Mouse (Mus musculus) kidney, embryonic 14.5 days (tissue): ENCODE measurements at regions not wholly inside any gene's neighbourhood (a gene's known extent, or its start where the extent isn't known, plus 50 kb on each side); places are given as distances from the start of the nearest gene placed in this dataset.

Experiments used
- ATAC-seq: fragments of 200-750 bp; cut with Nextera tagmentation; 2 replicates; pipeline ENCODE4 v1.8.0; 2017; ENCODE audit warnings: moderate number of reproducible peaks, mild to moderate bottlenecking, moderate TSS enrichment, moderate library complexity; ENCODE audit not compliant: low FRiP score, low TSS enrichment
- H3K27ac ChIP-seq: fragments of 300-500 bp; sonication (generic); 2 replicates; pipeline ENCODE4 v1.5.1; 2014; ENCODE audit warnings: low read depth, mild to moderate bottlenecking, low read length, moderate library complexity, mixed read lengths
- H3K27me3 ChIP-seq: fragments of 300-500 bp; sonication (generic); 2 replicates; pipeline ENCODE4 v1.6.1; 2014; ENCODE audit warnings: mild to moderate bottlenecking, low read length; ENCODE audit not compliant: control insufficient read depth, insufficient read depth
- H3K36me3 ChIP-seq: fragments of 300-500 bp; sonication (generic); 2 replicates; pipeline ENCODE4 v1.6.1; 2014; ENCODE audit warnings: low read length, mixed read lengths; ENCODE audit not compliant: control insufficient read depth, insufficient read depth
- H3K4me1 ChIP-seq: fragments of 300-500 bp; sonication (generic); 2 replicates; pipeline ENCODE4 v1.6.1; 2014; ENCODE audit warnings: low read length, mixed read lengths; ENCODE audit not compliant: control insufficient read depth, insufficient read depth
- H3K4me2 ChIP-seq: fragments of 300-500 bp; sonication (generic); replicated peaks from 2 replicates; pipeline ENCODE4 v1.6.1; 2014; ENCODE audit warnings: low read depth, mild to moderate bottlenecking, low read length
- H3K4me3 ChIP-seq: fragments of 300-500 bp; sonication (generic); 2 replicates; pipeline ENCODE4 v1.5.1; 2014; ENCODE audit warnings: mild to moderate bottlenecking, low read length
- H3K9ac ChIP-seq: fragments of 300-500 bp; sonication (generic); 2 replicates; pipeline ENCODE4 v1.6.1; 2014; ENCODE audit warnings: low read depth, mild to moderate bottlenecking, low read length, moderate library complexity
- H3K9me3 ChIP-seq: fragments of 300-500 bp; sonication (generic); 2 replicates; pipeline ENCODE4 v1.6.1; 2016; ENCODE audit warnings: low read length; ENCODE audit not compliant: control insufficient read depth
- WGBS: fragments of 180-500 bp; shearing (Covaris S2); extraction: QIAGEN DNeasy Blood & Tissue Kit; methylation state at CpG from one replicate; pipeline ENCODE4 v1.1.7; 2014; 5-methylcytosine and 5-hydroxymethylcytosine counted together

DNA sequence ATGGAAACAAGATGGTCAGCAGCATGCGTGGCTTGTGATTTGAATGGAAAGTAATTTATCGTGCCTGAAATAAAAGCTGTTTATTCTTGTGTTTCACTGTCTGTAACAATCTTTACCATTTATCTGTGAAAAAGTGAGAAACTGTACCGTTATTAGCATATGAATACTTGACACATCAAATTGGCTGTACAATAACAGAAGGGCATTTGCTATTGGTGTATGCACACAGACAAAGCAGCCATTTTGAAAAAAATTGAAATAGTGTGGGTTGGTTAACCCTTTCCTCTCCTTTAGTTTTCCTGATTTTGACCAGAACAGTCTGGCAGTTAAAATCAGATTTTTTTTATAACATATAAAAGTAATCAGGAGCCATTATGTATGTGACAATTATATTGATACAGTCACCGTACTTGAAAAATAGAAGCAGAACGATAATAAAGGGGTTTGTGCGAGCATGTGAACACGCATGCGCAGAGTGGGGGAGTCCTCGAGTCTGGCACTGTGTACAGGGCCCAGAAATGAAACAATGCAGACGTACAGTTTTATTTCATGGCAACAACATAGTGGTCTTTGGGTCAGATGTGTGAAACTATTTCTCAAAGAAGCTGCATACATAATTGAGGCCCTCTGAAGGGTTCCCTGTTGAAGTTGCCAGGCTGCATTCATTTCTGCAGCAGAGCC lies 237.3 kb upstream of the Tmem161b start:
- Histone ChIP-seq H3K27me3 (no peaks in the 10 kb centered on the region), H3K4me1 (no peaks in the 10 kb centered on the region), H3K9ac (no peak overlapping the region), H3K9me3 (no peaks in the 10 kb centered on the region), H3K36me3 (no peaks in the 10 kb centered on the region), H3K27ac (no peak overlapping the region), H3K4me2 (no peak overlapping the region), H3K4me3 (no peak overlapping the region)
- no peak for ATAC-seq
- 84% methylated on average over 10 of the region's 10 CpGs for WGBS

DNA sequence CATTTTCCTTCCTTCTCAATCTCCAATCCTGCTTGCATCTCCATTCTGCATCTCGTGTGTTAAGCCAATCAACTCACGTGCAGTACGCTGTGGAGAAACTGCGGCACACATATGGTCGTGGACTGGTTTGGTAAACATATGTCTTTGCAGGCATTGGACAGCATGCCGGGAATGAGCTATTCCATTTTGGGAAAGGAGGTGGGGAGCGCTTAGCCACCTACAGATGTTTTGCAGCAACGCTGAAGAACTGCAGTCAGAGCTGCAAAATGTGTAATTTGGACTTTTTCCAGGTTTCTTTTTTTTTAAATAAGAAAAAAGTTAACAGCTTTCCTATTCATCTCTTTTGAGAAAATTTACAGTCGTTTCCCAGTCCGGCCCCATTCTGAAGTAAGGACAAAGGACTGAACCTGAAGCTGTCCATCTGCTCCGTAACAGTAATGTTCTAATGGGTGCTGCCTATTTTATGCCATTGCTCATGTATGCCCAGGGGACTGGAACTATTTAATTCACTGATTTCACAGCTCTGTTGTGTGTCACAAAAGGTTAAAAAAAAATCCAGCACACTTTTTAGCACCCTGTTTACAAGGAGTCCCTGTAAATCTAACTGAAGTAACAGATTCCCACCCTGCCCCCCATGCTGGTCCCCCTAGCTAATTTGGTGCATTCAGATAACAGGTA lies 234.2 kb upstream of the Tmem161b start:
- no peak overlapping the region for H3K4me3 ChIP-seq
- H3K4me1 ChIP-seq, result no peaks in the 10 kb centered on the region
- peak overlapping the region; percentile 22; the same call in 1 of the 2 replicates for H3K4me2 ChIP-seq
- 51% methylated on average over 11 of the region's 11 CpGs for WGBS
- no peaks in the 10 kb centered on the region for H3K36me3 ChIP-seq
- H3K27me3 ChIP-seq, result no peaks in the 10 kb centered on the region
- no peaks in the 10 kb centered on the region for H3K9me3 ChIP-seq
- H3K9ac ChIP-seq, result no peak overlapping the region
- no peak overlapping the region for H3K27ac ChIP-seq
- ATAC-seq, result peak; percentile 81

DNA sequence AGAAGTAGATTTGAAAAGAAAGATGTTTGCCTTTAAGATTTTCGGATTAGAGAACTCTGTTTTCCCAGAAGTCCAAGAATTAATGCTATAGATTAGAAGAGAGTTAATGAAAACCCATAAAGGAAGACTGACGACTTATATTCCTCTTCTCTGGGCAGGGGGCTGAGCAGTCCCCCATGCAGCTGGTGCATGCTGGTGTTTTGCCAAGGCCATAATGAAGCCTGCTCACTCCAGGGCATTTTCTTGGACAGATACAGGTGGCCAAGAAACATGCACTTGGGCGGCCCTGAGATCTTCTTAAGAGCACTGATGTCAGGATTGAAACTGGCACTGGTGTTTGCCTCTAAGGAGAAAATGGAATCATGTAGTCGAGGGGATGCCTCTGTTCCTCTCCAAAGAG lies 233.6 kb upstream of the Tmem161b start:
- Histone ChIP-seq H3K4me1 (no peaks in the 10 kb centered on the region), H3K36me3 (no peaks in the 10 kb centered on the region), H3K9me3 (no peaks in the 10 kb centered on the region), H3K4me2 (no peak overlapping the region), H3K9ac (no peak overlapping the region), H3K4me3 (no peak overlapping the region), H3K27me3 (no peaks in the 10 kb centered on the region), H3K27ac (no peak overlapping the region)
- ATAC-seq, result no peak
- 72% methylated on average over 4 of the region's 4 CpGs for WGBS

DNA sequence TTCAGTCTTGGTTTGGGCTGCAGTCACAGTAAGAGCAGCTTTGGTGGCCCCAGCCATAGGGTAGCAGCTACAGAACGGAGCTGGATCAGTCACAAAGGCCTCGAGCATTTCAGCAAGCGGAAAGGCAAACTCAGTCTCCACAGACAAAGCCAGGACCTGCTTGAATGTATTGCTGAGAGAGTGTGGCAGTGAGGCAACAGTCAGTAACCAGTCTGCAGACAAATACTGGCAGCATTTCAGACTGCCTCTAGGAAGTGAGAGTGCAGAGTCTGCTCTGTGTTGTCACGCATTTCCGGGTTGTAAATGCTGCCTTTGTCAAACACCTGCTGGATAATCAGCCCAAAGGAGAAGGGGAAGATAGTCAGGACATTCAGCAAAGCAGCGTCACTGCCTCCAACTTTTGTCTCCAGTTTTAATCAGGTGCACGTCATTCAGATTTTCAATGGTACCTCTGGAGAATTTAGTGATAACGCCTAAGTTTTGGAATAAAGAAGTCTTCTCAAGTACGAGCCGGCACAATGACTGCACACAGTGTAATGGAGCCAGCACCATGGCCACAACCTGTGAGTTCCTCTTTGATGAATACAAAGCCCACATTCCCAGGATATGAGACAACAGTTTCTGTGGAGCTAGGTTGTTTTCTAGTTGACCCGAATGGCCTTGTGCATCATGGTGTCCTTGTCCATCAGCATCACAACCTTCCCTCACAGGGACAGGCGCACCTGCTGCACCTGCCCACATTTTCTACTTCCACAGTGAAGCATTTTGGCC lies 224.3 kb upstream of the Tmem161b start:
- H3K27me3 ChIP-seq, result no peaks in the 10 kb centered on the region
- no peak overlapping the region for H3K9ac ChIP-seq
- H3K4me1 ChIP-seq, result no peaks in the 10 kb centered on the region
- no peaks in the 10 kb centered on the region for H3K36me3 ChIP-seq
- no peak overlapping the region for H3K4me3 ChIP-seq
- no peaks in the 10 kb centered on the region for H3K9me3 ChIP-seq
- H3K4me2 ChIP-seq, result no peak overlapping the region
- 58% methylated on average over 12 of the region's 12 CpGs for WGBS
- ATAC-seq, result no peak
- no peak overlapping the region for H3K27ac ChIP-seq

- Histone ChIP-seq H3K4me1 (no peaks in the 10 kb centered on the region), H3K9me3 (no peaks in the 10 kb centered on the region), H3K36me3 (no peaks in the 10 kb centered on the region), H3K27me3 (no peaks in the 10 kb centered on the region), H3K9ac (no peak overlapping the region), H3K4me2 (no peak overlapping the region), H3K27ac (no peak overlapping the region), H3K4me3 (no peak overlapping the region)
- WGBS, result 79% methylated on average over 7 of the region's 7 CpGs
- ATAC-seq, result no peak
Observed at GRCm38 (mm10) chr13:84021771-84022170, 200.3 kb upstream of the Tmem161b start.

DNA sequence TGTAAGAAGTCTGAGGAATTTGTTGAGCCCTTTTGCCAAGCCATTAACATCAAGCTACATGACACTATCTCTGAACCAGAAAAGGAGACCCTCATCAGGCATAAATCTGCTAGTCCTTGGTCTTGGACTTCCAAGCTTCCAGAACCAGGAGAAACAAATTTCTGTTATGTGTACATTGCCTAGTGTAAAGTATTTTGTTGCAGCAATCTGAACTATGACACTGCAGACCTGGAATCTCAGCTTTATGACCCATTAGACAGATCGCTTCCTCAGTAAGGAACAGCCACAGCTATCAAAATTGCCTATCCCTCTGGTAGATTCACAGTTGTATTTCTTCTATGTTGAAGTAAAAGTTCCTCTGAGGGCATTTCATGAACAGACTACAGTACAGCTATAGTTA lies 199.1 kb upstream of the Tmem161b start:
- H3K4me3 ChIP-seq, result no peak overlapping the region
- H3K9ac ChIP-seq, result no peak overlapping the region
- no peak overlapping the region for H3K4me2 ChIP-seq
- no peaks in the 10 kb centered on the region for H3K36me3 ChIP-seq
- H3K4me1 ChIP-seq, result no peaks in the 10 kb centered on the region
- no peaks in the 10 kb centered on the region for H3K9me3 ChIP-seq
- H3K27me3 ChIP-seq, result no peaks in the 10 kb centered on the region
- 56% methylated on average over 1 of the region's 1 CpGs for WGBS
- ATAC-seq, result peak; percentile 78
- H3K27ac ChIP-seq, result no peak overlapping the region

GRCm38 (mm10) chr13:84023637-84024036 lies 198.5 kb upstream of the Tmem161b start:
- peak; percentile 81 for ATAC-seq
- Histone ChIP-seq H3K9ac (no peak overlapping the region), H3K4me3 (no peak overlapping the region), H3K4me2 (no peak overlapping the region), H3K9me3 (no peaks in the 10 kb centered on the region), H3K4me1 (no peaks in the 10 kb centered on the region), H3K27ac (no peak overlapping the region), H3K27me3 (no peaks in the 10 kb centered on the region), H3K36me3 (no peaks in the 10 kb centered on the region)
- 43% methylated on average over 5 of the region's 5 CpGs for WGBS

GRCm38 (mm10) chr13:84025348-84025747 lies 196.7 kb upstream of the Tmem161b start:
- Histone ChIP-seq H3K36me3 (no peaks in the 10 kb centered on the region), H3K4me3 (no peak overlapping the region), H3K27ac (no peak overlapping the region), H3K4me2 (no peak overlapping the region), H3K27me3 (no peaks in the 10 kb centered on the region), H3K4me1 (no peaks in the 10 kb centered on the region), H3K9me3 (no peaks in the 10 kb centered on the region), H3K9ac (no peak overlapping the region)
- ATAC-seq, result no peak
- WGBS, result 83% methylated on average over 2 of the region's 2 CpGs

GRCm38 (mm10) chr13:84047736-84048135 lies 174.4 kb upstream of the Tmem161b start:
- Histone ChIP-seq H3K9ac (no peak overlapping the region), H3K4me1 (no peaks in the 10 kb centered on the region), H3K27ac (no peak overlapping the region), H3K9me3 (no peaks in the 10 kb centered on the region), H3K4me2 (no peak overlapping the region), H3K4me3 (no peak overlapping the region), H3K36me3 (no peaks in the 10 kb centered on the region), H3K27me3 (no peaks in the 10 kb centered on the region)
- 90% methylated on average over 6 of the region's 6 CpGs for WGBS
- no peak for ATAC-seq
